Mouse (Mus musculus) embryonic facial prominence, embryonic 12.5 days (tissue): ENCODE measurements at regions not wholly inside any gene's neighbourhood (a gene's known extent, or its start where the extent isn't known, plus 50 kb on each side); places are given as distances from the start of the nearest gene placed in this dataset.

Experiments
- ATAC-seq: fragments of 200-750 bp; cut with Nextera tagmentation; 2 replicates; pipeline ENCODE4 v1.8.0; 2017; ENCODE audit not compliant: insufficient number of reproducible peaks, insufficient read depth, low FRiP score, low TSS enrichment
- H3K27ac ChIP-seq: fragments of 300-500 bp; sonication (generic); 2 replicates; pipeline ENCODE4 v1.5.1; 2016; ENCODE audit warnings: mild to moderate bottlenecking
- H3K27me3 ChIP-seq: fragments of 300-500 bp; sonication (generic); 2 replicates; pipeline ENCODE4 v1.6.1; 2016; ENCODE audit warnings: mild to moderate bottlenecking, moderate library complexity
- H3K36me3 ChIP-seq: fragments of 300-500 bp; sonication (generic); 2 replicates; pipeline ENCODE4 v1.6.1; 2016; ENCODE audit warnings: mild to moderate bottlenecking
- H3K4me1 ChIP-seq: fragments of 300-500 bp; sonication (generic); 2 replicates; pipeline ENCODE4 v1.6.1; 2016
- H3K4me2 ChIP-seq: fragments of 300-500 bp; sonication (generic); replicated peaks from 2 replicates; pipeline ENCODE4 v1.6.1; 2016; ENCODE audit warnings: mild to moderate bottlenecking, moderate library complexity
- H3K4me3 ChIP-seq: fragments of 300-500 bp; sonication (generic); 2 replicates; pipeline ENCODE4 v1.5.1; 2016; ENCODE audit warnings: mild to moderate bottlenecking
- H3K9ac ChIP-seq: fragments of 300-500 bp; sonication (generic); 2 replicates; pipeline ENCODE4 v1.6.1; 2016; ENCODE audit warnings: mild to moderate bottlenecking, moderate library complexity
- H3K9me3 ChIP-seq: fragments of 300-500 bp; sonication (generic); 2 replicates; pipeline ENCODE4 v1.6.1; 2016; ENCODE audit warnings: mild to moderate bottlenecking, moderate library complexity
- WGBS: fragments of 180-500 bp; shearing (Covaris S2); methylation state at CpG from one replicate; pipeline ENCODE4 v1.1.7; 2016; 5-methylcytosine and 5-hydroxymethylcytosine counted together

- Histone ChIP-seq H3K4me3 (no peak overlapping the region), H3K4me1 (peaks cover 24% of the 10 kb centered on the region; the same call in 1 of the 2 replicates), H3K4me2 (no peak overlapping the region), H3K27ac (no peak overlapping the region), H3K27me3 (no peaks in the 10 kb centered on the region), H3K9me3 (no peaks in the 10 kb centered on the region), H3K9ac (no peak overlapping the region), H3K36me3 (no peaks in the 10 kb centered on the region)
- WGBS, result 58% methylated on average over 5 of the region's 5 CpGs
- no peak for ATAC-seq
Observed at GRCm38 (mm10) chr2:50825626-50826025, 323.3 kb downstream of the Rnd3 start.

- Histone ChIP-seq H3K36me3 (no peaks in the 10 kb centered on the region), H3K27me3 (no peaks in the 10 kb centered on the region), H3K9me3 (no peaks in the 10 kb centered on the region), H3K4me3 (no peak overlapping the region), H3K4me2 (no peak overlapping the region), H3K9ac (no peak overlapping the region), H3K4me1 (peaks cover 24% of the 10 kb centered on the region; the same call in 1 of the 2 replicates), H3K27ac (peak overlapping the region; percentile 37; the same call in 1 of the 2 replicates)
- WGBS, result 31% methylated on average over 3 of the region's 3 CpGs
- ATAC-seq, result no peak
Observed at GRCm38 (mm10) chr2:50824782-50825181, 324.1 kb downstream of the Rnd3 start.

GRCm38 (mm10) chr2:50822738-50823137 is 326.2 kb downstream of the Rnd3 start:
- H3K27ac ChIP-seq, result no peak overlapping the region
- H3K9ac ChIP-seq, result no peak overlapping the region
- no peaks in the 10 kb centered on the region for H3K27me3 ChIP-seq
- no peak for ATAC-seq
- no peaks in the 10 kb centered on the region for H3K9me3 ChIP-seq
- H3K36me3 ChIP-seq, result no peaks in the 10 kb centered on the region
- H3K4me3 ChIP-seq, result no peak overlapping the region
- H3K4me2 ChIP-seq, result no peak overlapping the region
- H3K4me1 ChIP-seq, result peaks cover 24% of the 10 kb centered on the region; the same call in 1 of the 2 replicates

GRCm38 (mm10) chr2:50819305-50819665 is 329.6 kb downstream of the Rnd3 start:
- 70% methylated on average over 5 of the region's 5 CpGs for WGBS
- Histone ChIP-seq H3K4me1 (peaks cover 12% of the 10 kb centered on the region; the same call in 1 of the 2 replicates), H3K27ac (no peak overlapping the region), H3K4me2 (no peak overlapping the region), H3K27me3 (no peaks in the 10 kb centered on the region), H3K9ac (no peak overlapping the region), H3K36me3 (no peaks in the 10 kb centered on the region), H3K9me3 (no peaks in the 10 kb centered on the region), H3K4me3 (no peak overlapping the region)
- no peak for ATAC-seq

GRCm38 (mm10) chr2:50818557-50819304 is 330.2 kb downstream of the Rnd3 start:
- Histone ChIP-seq H3K4me3 (no peak overlapping the region), H3K27ac (no peak overlapping the region), H3K9ac (no peak overlapping the region), H3K36me3 (no peaks in the 10 kb centered on the region), H3K27me3 (no peaks in the 10 kb centered on the region), H3K9me3 (no peaks in the 10 kb centered on the region), H3K4me1 (peaks cover 12% of the 10 kb centered on the region; the same call in 1 of the 2 replicates), H3K4me2 (no peak overlapping the region)
- WGBS, result 72% methylated on average over 7 of the region's 7 CpGs
- ATAC-seq, result no peak

GRCm38 (mm10) chr2:50816364-50816763 is 332.5 kb downstream of the Rnd3 start:
- 64% methylated on average over 5 of the region's 5 CpGs for WGBS
- no peak overlapping the region for H3K4me3 ChIP-seq
- H3K9me3 ChIP-seq, result no peaks in the 10 kb centered on the region
- no peak overlapping the region for H3K4me2 ChIP-seq
- H3K27me3 ChIP-seq, result no peaks in the 10 kb centered on the region
- no peak overlapping the region for H3K27ac ChIP-seq
- ATAC-seq, result no peak
- no peaks in the 10 kb centered on the region for H3K36me3 ChIP-seq
- peaks cover 17% of the 10 kb centered on the region; the same call in 1 of the 2 replicates for H3K4me1 ChIP-seq
- no peak overlapping the region for H3K9ac ChIP-seq

GRCm38 (mm10) chr2:50815541-50815940 is 333.4 kb downstream of the Rnd3 start:
- no peak overlapping the region for H3K27ac ChIP-seq
- 6% methylated on average over 3 of the region's 3 CpGs for WGBS

GRCm38 (mm10) chr2:50813568-50814461 is 335.1 kb downstream of the Rnd3 start:
- H3K27ac ChIP-seq, result no peak overlapping the region
- H3K9ac ChIP-seq, result no peak overlapping the region
- no peak overlapping the region for H3K4me3 ChIP-seq
- H3K27me3 ChIP-seq, result no peaks in the 10 kb centered on the region
- H3K36me3 ChIP-seq, result no peaks in the 10 kb centered on the region
- no peak for ATAC-seq
- WGBS, result 78% methylated on average over 9 of the region's 9 CpGs
- peaks cover 19% of the 10 kb centered on the region for H3K4me1 ChIP-seq
- no peaks in the 10 kb centered on the region for H3K9me3 ChIP-seq
- H3K4me2 ChIP-seq, result no peak overlapping the region

More at GRCm38 (mm10) chr2:50815541-50815940, 333.4 kb downstream of the Rnd3 start:
- Histone ChIP-seq H3K27me3 (no peaks in the 10 kb centered on the region), H3K4me1 (peaks cover 19% of the 10 kb centered on the region), H3K4me3 (no peak overlapping the region), H3K9ac (no peak overlapping the region), H3K4me2 (no peak overlapping the region), H3K9me3 (no peaks in the 10 kb centered on the region), H3K36me3 (no peaks in the 10 kb centered on the region)
- ATAC-seq, result no peak

- WGBS, result 26% methylated on average over 4 of the region's 4 CpGs
- ATAC-seq, result no peak
Observed at GRCm38 (mm10) chr2:50812296-50812695, 336.6 kb downstream of the Rnd3 start.

GRCm38 (mm10) chr2:50810336-50811066 is 338.4 kb downstream of the Rnd3 start:
- Histone ChIP-seq H3K36me3 (no peaks in the 10 kb centered on the region), H3K9ac (no peak overlapping the region), H3K4me1 (peaks cover 11% of the 10 kb centered on the region), H3K9me3 (no peaks in the 10 kb centered on the region), H3K4me2 (no peak overlapping the region), H3K4me3 (no peak overlapping the region), H3K27me3 (no peaks in the 10 kb centered on the region), H3K27ac (peak overlapping the region; percentile 54; the same call in 1 of the 2 replicates)
- ATAC-seq, result no peak
- 11% methylated on average over 5 of the region's 5 CpGs for WGBS

More at GRCm38 (mm10) chr2:50812296-50812695, 336.6 kb downstream of the Rnd3 start:
- no peak overlapping the region for H3K4me3 ChIP-seq
- H3K36me3 ChIP-seq, result no peaks in the 10 kb centered on the region
- no peak overlapping the region for H3K4me2 ChIP-seq
- H3K9me3 ChIP-seq, result no peaks in the 10 kb centered on the region
- no peak overlapping the region for H3K27ac ChIP-seq
- H3K4me1 ChIP-seq, result peaks cover 19% of the 10 kb centered on the region
- H3K27me3 ChIP-seq, result no peaks in the 10 kb centered on the region
- H3K9ac ChIP-seq, result no peak overlapping the region

- H3K9ac ChIP-seq, result no peak overlapping the region
- ATAC-seq, result no peak
- 46% methylated on average over 3 of the region's 3 CpGs for WGBS
- no peaks in the 10 kb centered on the region for H3K9me3 ChIP-seq
- H3K4me3 ChIP-seq, result no peak overlapping the region
- H3K36me3 ChIP-seq, result no peaks in the 10 kb centered on the region
- H3K4me2 ChIP-seq, result no peak overlapping the region
- H3K4me1 ChIP-seq, result peaks cover 7% of the 10 kb centered on the region
- no peak overlapping the region for H3K27ac ChIP-seq
- no peaks in the 10 kb centered on the region for H3K27me3 ChIP-seq
Observed at GRCm38 (mm10) chr2:50809823-50810222, 339.1 kb downstream of the Rnd3 start.
